Mouse (Mus musculus): ENCODE measurements around the gene Rilp. TPM values are rescaled to one million over a fixed set of nuclear protein-coding genes. Genes with fewer than 3 reads are reported as not detected.

Rilp gene
- polyA plus RNA-seq, 1 experiment from 2014 or later = 0.34 TPM

GRCm38 (mm10) chr11:75508162-75508561 is 1.7 kb upstream of the Rilp start:
- ATAC-seq (ENCODE audit: low FRiP score) = no peak
- 95% methylated on average over 4 of the region's 4 CpGs for whole genome bisulfite sequencing
- H3K4me3 ChIP-seq (replicated peaks) = no peak overlapping the region
- peaks cover 61% of the 10 kb centered on the region for H3K36me3 ChIP-seq (replicated peaks)
- no peak overlapping the region for H3K4me2 ChIP-seq
- H3K27ac ChIP-seq = no peak overlapping the region
- no peaks in the 10 kb centered on the region for H3K9me3 ChIP-seq
- peaks cover 12% of the 10 kb centered on the region for H3K4me1 ChIP-seq
- H3K9ac ChIP-seq = no peak overlapping the region
- no peaks in the 10 kb centered on the region for H3K27me3 ChIP-seq

GRCm38 (mm10) chr11:75508904-75509303 is 990 bp upstream of the Rilp start:
- WGBS = 86% methylated on average over 8 of the region's 8 CpGs
- no peak overlapping the region for H3K9ac ChIP-seq
- ATAC-seq (ENCODE audit: low FRiP score) = no peak

GRCm38 (mm10) chr11:75510627-75510993 is 716 bp downstream of the Rilp start:
- Histone ChIP-seq H3K4me1 (peaks cover 12% of the 10 kb centered on the region), H3K9ac (peak overlapping the region; percentile 60), H3K9me3 (no peaks in the 10 kb centered on the region), H3K4me3 (replicated peaks) (peak overlapping the region; percentile 51), H3K36me3 (replicated peaks) (peaks cover 38% of the 10 kb centered on the region), H3K27me3 (no peaks in the 10 kb centered on the region), H3K4me2 (peak overlapping the region; percentile 90), H3K27ac (peak overlapping the region; percentile 70)
- WGBS = 1% methylated on average over 24 of the region's 24 CpGs
- peak; percentile 90 for ATAC-seq (ENCODE audit: low FRiP score)

More at GRCm38 (mm10) chr11:75508904-75509303, 990 bp upstream of the Rilp start:
- no peaks in the 10 kb centered on the region for H3K27me3 ChIP-seq
- peaks cover 54% of the 10 kb centered on the region for H3K36me3 ChIP-seq (replicated peaks)
- H3K4me2 ChIP-seq = no peak overlapping the region
- no peaks in the 10 kb centered on the region for H3K9me3 ChIP-seq
- peaks cover 12% of the 10 kb centered on the region for H3K4me1 ChIP-seq
- no peak overlapping the region for H3K27ac ChIP-seq
- no peak overlapping the region for H3K4me3 ChIP-seq (replicated peaks)

DNA sequence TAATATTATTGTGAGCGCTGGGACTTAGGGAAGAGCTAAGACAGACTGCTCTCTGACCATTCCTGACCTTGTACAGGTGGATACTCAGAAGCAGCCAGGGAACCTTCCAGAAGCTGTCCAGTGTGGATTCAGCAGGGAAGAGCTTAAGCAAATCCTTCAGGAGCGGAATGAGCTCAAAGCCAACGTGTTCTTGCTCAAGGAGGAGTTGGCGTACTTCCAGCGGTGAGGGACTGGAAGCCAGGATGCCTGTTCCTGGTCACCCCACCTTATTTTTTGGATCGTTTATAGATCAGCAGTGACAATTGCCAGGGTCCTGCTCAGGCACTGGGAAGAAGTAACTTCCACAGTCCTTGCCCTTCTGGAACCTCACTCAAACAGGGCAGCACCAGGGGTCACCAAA is 1.3 kb downstream of the Rilp start:
- Histone ChIP-seq H3K36me3 (replicated peaks) (peaks cover 32% of the 10 kb centered on the region), H3K27ac (no peak overlapping the region), H3K27me3 (no peaks in the 10 kb centered on the region), H3K9ac (no peak overlapping the region), H3K4me2 (no peak overlapping the region), H3K4me1 (peaks cover 12% of the 10 kb centered on the region), H3K9me3 (no peaks in the 10 kb centered on the region), H3K4me3 (replicated peaks) (no peak overlapping the region; the same call in 1 of the 2 replicates)
- ATAC-seq (ENCODE audit: low FRiP score) = no peak
- WGBS = 84% methylated on average over 6 of the region's 6 CpGs

GRCm38 (mm10) chr11:75512301-75513018 is 2.6 kb downstream of the Rilp start:
- Histone ChIP-seq H3K4me1 (peaks cover 12% of the 10 kb centered on the region), H3K9ac (no peak overlapping the region), H3K27me3 (no peaks in the 10 kb centered on the region), H3K36me3 (replicated peaks) (peaks cover 22% of the 10 kb centered on the region), H3K4me2 (no peak overlapping the region), H3K27ac (no peak overlapping the region), H3K9me3 (no peaks in the 10 kb centered on the region), H3K4me3 (replicated peaks) (no peak overlapping the region)
- WGBS = 86% methylated on average over 9 of the region's 9 CpGs
- no peak for ATAC-seq (ENCODE audit: low FRiP score)

GRCm38 (mm10) chr11:75513336-75513735 is 3.4 kb downstream of the Rilp start, which contains the start of gene Scarf1:
Gene Scarf1, plus strand, starts transcription at chr11:75513540.
- H3K9ac ChIP-seq = no peak within 1 kb of the TSS
- no peaks in the 10 kb centered on the region for H3K9me3 ChIP-seq
- no peak for ATAC-seq (ENCODE audit: low FRiP score)
- H3K27me3 ChIP-seq = no peaks in the 10 kb centered on the region
- H3K4me3 ChIP-seq (replicated peaks) = no peak within 1 kb of the TSS
- no peak within 1 kb of the TSS for H3K27ac ChIP-seq
- peaks cover 12% of the 10 kb centered on the region for H3K4me1 ChIP-seq
- H3K36me3 ChIP-seq (replicated peaks) = peaks cover 13% of the 10 kb centered on the region
- no peak within 1 kb of the TSS for H3K4me2 ChIP-seq
- WGBS = 65% methylated on average over 8 of the region's 8 CpGs

- peaks cover 3% of the 10 kb centered on the region for H3K4me1 ChIP-seq
- no peak for ATAC-seq (ENCODE audit: low FRiP score)
- H3K4me3 ChIP-seq (replicated peaks) = no peak overlapping the region
- H3K9me3 ChIP-seq = no peaks in the 10 kb centered on the region
- no peak overlapping the region for H3K27ac ChIP-seq
- H3K4me2 ChIP-seq = no peak overlapping the region
- H3K27me3 ChIP-seq = no peaks in the 10 kb centered on the region
- no peak overlapping the region for H3K9ac ChIP-seq
- 91% methylated on average over 25 of the region's 25 CpGs for WGBS
- no peaks in the 10 kb centered on the region for H3K36me3 ChIP-seq (replicated peaks)
Observed at GRCm38 (mm10) chr11:75515186-75515585, 5.3 kb downstream of the Rilp start.

DNA sequence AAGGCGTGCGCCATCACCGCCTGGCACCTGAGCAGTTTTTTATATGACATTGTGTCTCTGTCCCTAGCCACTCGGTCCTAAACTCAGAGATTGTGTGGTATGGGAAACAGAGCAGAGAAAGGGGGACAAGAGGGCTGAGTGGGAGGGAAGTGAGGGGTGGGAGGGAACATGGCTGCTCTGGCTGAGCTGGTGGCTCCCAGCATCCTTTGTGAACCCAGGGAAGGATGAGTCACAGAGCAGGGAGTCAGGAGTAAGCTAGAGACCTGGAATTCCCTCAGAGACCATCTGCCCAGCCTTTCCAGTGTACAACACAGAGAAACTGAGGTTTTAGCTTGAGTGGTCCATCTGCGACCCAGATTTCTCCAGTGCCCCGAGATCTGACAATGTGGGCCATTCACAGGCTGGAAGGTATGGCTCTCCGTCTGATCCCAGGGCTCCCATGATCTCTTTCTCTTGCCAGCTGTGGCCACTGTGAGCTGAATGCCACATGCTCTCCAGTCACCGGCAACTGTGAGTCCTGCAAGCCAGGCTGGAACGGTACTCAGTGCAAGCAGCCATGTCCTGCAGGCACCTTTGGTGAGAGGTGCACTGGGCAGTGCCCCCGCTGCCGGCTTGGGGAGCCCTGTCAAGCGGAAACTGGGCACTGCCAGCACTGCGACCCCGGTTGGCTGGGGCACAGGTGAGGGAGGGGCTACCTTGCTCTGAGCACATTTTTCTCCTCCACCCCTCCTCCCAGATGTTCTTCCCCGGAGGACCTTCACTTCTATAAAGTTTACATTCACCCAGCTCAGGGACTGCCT is 10.1 kb downstream of the Rilp start:
- no peak for ATAC-seq (ENCODE audit: low FRiP score)
- Histone ChIP-seq H3K9me3 (no peaks in the 10 kb centered on the region), H3K36me3 (replicated peaks) (no peaks in the 10 kb centered on the region), H3K9ac (no peak overlapping the region), H3K27ac (no peak overlapping the region), H3K4me2 (no peak overlapping the region), H3K4me3 (replicated peaks) (no peak overlapping the region), H3K4me1 (no peaks in the 10 kb centered on the region), H3K27me3 (no peaks in the 10 kb centered on the region)
- 80% methylated on average over 15 of the region's 15 CpGs for WGBS

GRCm38 (mm10) chr11:75521609-75522008 is 11.7 kb downstream of the Rilp start:
- WGBS = 95% methylated on average over 4 of the region's 4 CpGs
- no peaks in the 10 kb centered on the region for H3K9me3 ChIP-seq
- no peaks in the 10 kb centered on the region for H3K4me1 ChIP-seq
- H3K4me3 ChIP-seq (replicated peaks) = no peak overlapping the region
- no peaks in the 10 kb centered on the region for H3K27me3 ChIP-seq
- ATAC-seq (ENCODE audit: low FRiP score) = no peak
- no peak overlapping the region for H3K27ac ChIP-seq
- H3K36me3 ChIP-seq (replicated peaks) = no peaks in the 10 kb centered on the region
- H3K9ac ChIP-seq = no peak overlapping the region
- no peak overlapping the region for H3K4me2 ChIP-seq

- Histone ChIP-seq H3K27me3 (no peaks in the 10 kb centered on the region), H3K9me3 (no peaks in the 10 kb centered on the region), H3K4me1 (no peaks in the 10 kb centered on the region), H3K4me2 (no peak overlapping the region), H3K27ac (no peak overlapping the region), H3K36me3 (replicated peaks) (no peaks in the 10 kb centered on the region), H3K4me3 (replicated peaks) (no peak overlapping the region), H3K9ac (no peak overlapping the region)
- no peak for ATAC-seq (ENCODE audit: low FRiP score)
- WGBS = 81% methylated on average over 2 of the region's 2 CpGs
Observed at GRCm38 (mm10) chr11:75522793-75523192, 12.9 kb downstream of the Rilp start.

DNA sequence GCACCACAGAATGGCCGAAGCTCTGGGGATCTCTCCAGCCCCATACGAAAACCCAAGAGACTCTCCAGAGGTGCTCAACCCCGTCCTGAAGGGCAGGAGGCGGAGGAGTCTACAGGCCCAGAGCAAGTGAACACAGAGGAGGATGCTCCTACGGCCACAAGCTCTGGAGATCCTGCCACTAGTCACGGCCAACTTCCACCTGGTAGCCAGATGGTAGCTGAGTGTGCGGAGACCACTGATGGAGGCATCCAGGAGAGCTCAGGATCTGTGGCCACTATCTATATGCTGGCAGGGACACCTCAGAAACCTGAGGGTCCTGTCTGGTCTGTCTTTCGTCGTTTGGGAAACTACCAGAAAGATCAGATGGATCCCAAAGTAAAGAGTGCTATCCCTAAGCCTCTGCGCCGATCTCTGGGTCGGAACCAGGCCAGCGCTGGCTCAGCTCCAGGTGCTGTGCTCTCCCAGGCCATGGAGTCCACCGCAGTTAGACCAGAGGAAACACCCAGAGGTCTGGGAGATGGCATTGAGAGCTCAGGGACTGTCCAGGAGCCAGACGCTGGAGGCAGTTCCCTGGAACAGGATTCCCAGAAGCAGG is 15.7 kb downstream of the Rilp start:
- ATAC-seq (ENCODE audit: low FRiP score) = no peak
- H3K4me2 ChIP-seq = no peak overlapping the region
- no peaks in the 10 kb centered on the region for H3K36me3 ChIP-seq (replicated peaks)
- H3K27me3 ChIP-seq = no peaks in the 10 kb centered on the region
- no peak overlapping the region for H3K4me3 ChIP-seq (replicated peaks)
- 85% methylated on average over 15 of the region's 15 CpGs for WGBS
- no peak overlapping the region for H3K27ac ChIP-seq
- H3K4me1 ChIP-seq = no peaks in the 10 kb centered on the region
- H3K9ac ChIP-seq = no peak overlapping the region
- H3K9me3 ChIP-seq = no peaks in the 10 kb centered on the region

- H3K4me2 ChIP-seq = no peak overlapping the region
- H3K9me3 ChIP-seq = no peaks in the 10 kb centered on the region
- H3K4me3 ChIP-seq (replicated peaks) = no peak overlapping the region
- no peak overlapping the region for H3K9ac ChIP-seq
- WGBS = 88% methylated on average over 6 of the region's 6 CpGs
- no peaks in the 10 kb centered on the region for H3K4me1 ChIP-seq
- no peaks in the 10 kb centered on the region for H3K36me3 ChIP-seq (replicated peaks)
- ATAC-seq (ENCODE audit: low FRiP score) = no peak
- H3K27me3 ChIP-seq = no peaks in the 10 kb centered on the region
- no peak overlapping the region for H3K27ac ChIP-seq
Observed at GRCm38 (mm10) chr11:75526943-75527342, 17.0 kb downstream of the Rilp start.
